In the genomic region with DNA sequence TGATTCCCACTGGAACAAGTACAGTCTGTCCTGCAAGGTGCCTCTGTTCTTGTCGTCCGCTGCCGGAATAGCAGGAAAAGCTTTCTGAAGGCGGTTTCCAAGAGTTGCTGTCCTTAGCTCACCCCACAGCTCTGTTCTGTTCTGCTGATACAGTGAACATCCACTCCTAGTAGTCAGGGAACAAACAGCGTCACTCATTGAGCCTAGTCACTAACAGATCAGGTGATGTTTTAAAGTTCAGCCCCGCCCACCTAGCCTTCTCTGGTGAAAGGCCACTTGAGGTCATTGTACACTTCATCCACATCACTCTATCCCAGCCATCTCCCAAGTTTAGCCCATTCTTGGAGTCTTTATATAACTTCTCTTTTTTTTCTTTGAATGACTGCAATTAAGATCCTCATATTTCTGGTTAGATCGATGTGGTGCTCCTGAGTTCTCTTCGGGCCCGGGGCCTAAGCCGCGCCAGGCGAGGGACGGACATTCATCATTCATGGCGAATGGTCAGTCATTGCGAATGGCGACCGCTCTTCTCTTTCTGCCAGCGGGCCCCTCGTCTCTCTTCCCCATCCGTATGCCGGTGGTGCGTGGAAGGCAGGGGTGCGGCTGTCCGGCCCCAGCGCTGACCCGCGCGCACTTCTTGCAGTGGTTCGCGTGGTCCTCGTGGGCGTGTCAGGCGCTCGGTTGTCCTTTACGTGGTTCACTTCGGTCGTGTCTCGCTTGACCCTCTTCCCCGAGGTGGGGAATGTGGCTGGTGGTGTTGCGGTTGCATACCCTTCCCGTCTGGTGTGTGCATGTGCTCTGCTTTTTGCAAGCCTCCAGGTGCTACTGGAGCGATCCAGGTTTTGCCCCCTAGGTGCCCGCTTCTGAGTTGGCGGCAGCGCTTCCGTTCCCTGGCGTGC, we compare ENCODE assay signal across 8 mouse cellular contexts. TPM values are rescaled to one million over a fixed set of nuclear protein-coding genes. Genes with fewer than 3 reads are reported as not detected.
A peak's percentile ranks its signal among the peaks of the same experiment; 100 is the strongest.
DNase-seq lines count a peak whose midpoint lies in the region; ATAC-seq and TF ChIP-seq lines count a peak whose summit lies in the region.

No protein-coding gene starts in this region.

- 23% methylated on average over 47 of the region's 47 CpGs for WGBS in forebrain, embryonic 14.5 days
- 11% methylated on average over 47 of the region's 47 CpGs for WGBS in heart, postnatal 0 days
- WGBS in liver, embryonic 16.5 days (ENCODE audit: insufficient replicate concordance) = 15% methylated on average over 47 of the region's 47 CpGs

- H3K4me1 ChIP-seq in forebrain, embryonic 14.5 days (ENCODE audit: control insufficient read depth, insufficient read depth, low read length) = no peaks in the 10 kb centered on the region
- no peaks in the 10 kb centered on the region for H3K4me1 ChIP-seq in heart, postnatal 0 days (ENCODE audit: control insufficient read depth, insufficient read depth)
- no peaks in the 10 kb centered on the region for H3K4me1 ChIP-seq in liver, embryonic 16.5 days (ENCODE audit: control insufficient read depth, low read depth, low read length)

- no peak for TF ChIP-seq EP300 in heart, postnatal 0 days (IDR thresholded peaks at IDR 0.05; ENCODE audit: low read depth)

- DNase-seq in cerebellum, adult 11-12 months = no peak
- peak; percentile 14 for DNase-seq in forebrain, embryonic 14.5 days (ENCODE audit: low spot score)
- peak; percentile 22 for DNase-seq in heart, postnatal 0 days (ENCODE audit: low spot score)
- DNase-seq in kidney, postnatal 36 days = peak; percentile 81 to 89
- DNase-seq in retina, embryonic 14.5 days (ENCODE audit: low spot score) = peak; percentile 19
- DNase-seq in thymus, postnatal 36 days = no peak

- H3K4me2 ChIP-seq in forebrain, embryonic 14.5 days (ENCODE audit: low read length) = peak overlapping the region; percentile 85
- H3K4me2 ChIP-seq in heart, postnatal 0 days (ENCODE audit: low read depth, low read length) = peak overlapping the region; percentile 74
- H3K4me2 ChIP-seq in liver, embryonic 16.5 days (ENCODE audit: low read depth, low read length) = peak overlapping the region; percentile 43

- H3K9me3 ChIP-seq in forebrain, embryonic 14.5 days (replicated peaks; ENCODE audit: control insufficient read depth, low read length) = no peaks in the 10 kb centered on the region
- H3K9me3 ChIP-seq in heart, postnatal 0 days (replicated peaks; ENCODE audit: control insufficient read depth, low read length) = no peaks in the 10 kb centered on the region
- no peaks in the 10 kb centered on the region for H3K9me3 ChIP-seq in liver, embryonic 16.5 days (replicated peaks; ENCODE audit: control insufficient read depth, low read length)

- no peak for TF ChIP-seq CTCF in heart, postnatal 0 days (IDR thresholded peaks at IDR 0.05; ENCODE audit: low read depth)

- no peak overlapping the region for H3K27ac ChIP-seq in forebrain, embryonic 14.5 days (ENCODE audit: low read depth, low read length)
- H3K27ac ChIP-seq in heart, postnatal 0 days (ENCODE audit: low read depth) = no peak overlapping the region
- no peak overlapping the region for H3K27ac ChIP-seq in liver, embryonic 16.5 days (ENCODE audit: low read length)

- peak overlapping the region; percentile 37 for H3K4me3 ChIP-seq in forebrain, embryonic 14.5 days (ENCODE audit: low read depth, low read length)
- peak overlapping the region; percentile 39 for H3K4me3 ChIP-seq in heart, postnatal 0 days (ENCODE audit: low read depth, low read length)
- H3K4me3 ChIP-seq in liver, embryonic 16.5 days (ENCODE audit: low read depth, low read length) = peak overlapping the region; percentile 18; the same call in 1 of the 2 replicates

- H3K9ac ChIP-seq in forebrain, embryonic 14.5 days (ENCODE audit: low read length) = peak overlapping the region; percentile 57
- H3K9ac ChIP-seq in heart, postnatal 0 days (replicated peaks; ENCODE audit: low read depth, low read length) = no peak overlapping the region
- H3K9ac ChIP-seq in liver, embryonic 16.5 days (ENCODE audit: low read depth, low read length) = no peak overlapping the region

- H3K36me3 ChIP-seq in forebrain, embryonic 14.5 days (ENCODE audit: control insufficient read depth, insufficient read depth, low read length) = no peaks in the 10 kb centered on the region
- no peaks in the 10 kb centered on the region for H3K36me3 ChIP-seq in heart, postnatal 0 days (replicated peaks; ENCODE audit: control insufficient read depth, insufficient read depth, low read length)
- no peaks in the 10 kb centered on the region for H3K36me3 ChIP-seq in liver, embryonic 16.5 days (ENCODE audit: control insufficient read depth, insufficient read depth)

- H3K27me3 ChIP-seq in forebrain, embryonic 14.5 days (replicated peaks; ENCODE audit: control insufficient read depth, insufficient read depth, low read length) = no peaks in the 10 kb centered on the region; the same call in 1 of the 2 replicates
- peaks cover 10% of the 10 kb centered on the region; the same call in 1 of the 2 replicates for H3K27me3 ChIP-seq in heart, postnatal 0 days (ENCODE audit: control insufficient read depth, insufficient read depth, low read length)
- 0 out of 2 replicates have a peak, but pooled peaks cover 4% of the 10 kb centered on the region for H3K27me3 ChIP-seq in liver, embryonic 16.5 days (ENCODE audit: control insufficient read depth, insufficient read depth, low read depth, low read length)

- peak; percentile 20; the same call in 1 of the 2 replicates for ATAC-seq in cerebellum, adult (ENCODE audit: insufficient number of reproducible peaks, low FRiP score, low TSS enrichment)
- ATAC-seq in forebrain, embryonic 14.5 days = peak; percentile 57; the same call in 1 of the 2 replicates
- ATAC-seq in heart, postnatal 0 days (ENCODE audit: insufficient read depth, low read depth) = peak; percentile 69
- peak; percentile 39; the same call in 1 of the 2 replicates for ATAC-seq in liver, embryonic 16.5 days (ENCODE audit: low read depth)

RNA-seq across cellular contexts. Expression of gene Mettl21e, which starts 20.2 kb away (rescaled TPM):
- 0.06 TPM in 1 of 2 replicates, not detected in the other for polyA plus RNA-seq in forebrain, embryonic 14.5 days (2014; fragmentation: Nextera tagmentation; extraction: Ambion mirVana)
- total RNA-seq in heart, postnatal 0 days (2014; rRNA removed; ENCODE audit: low replicate concordance) = not detected in 2 replicates
- polyA plus RNA-seq in heart, postnatal 0 days (2015; fragmentation: Nextera tagmentation; extraction: Ambion mirVana) = 0.05 TPM in 1 of 2 replicates, not detected in the other
- 0.27 and 0.47 TPM in 2 replicates for polyA plus RNA-seq in liver, embryonic 16.5 days (2015; fragmentation: Nextera tagmentation; extraction: Ambion mirVana)

RNA-seq across cellular contexts. Expression of gene Ercc5, which starts 51.0 kb away (rescaled TPM):
- polyA plus RNA-seq in forebrain, embryonic 14.5 days (2014; fragmentation: Nextera tagmentation; extraction: Ambion mirVana) = 32.5 and 35.6 TPM in 2 replicates
- total RNA-seq in heart, postnatal 0 days (2014; rRNA removed; ENCODE audit: low replicate concordance) = 12.1 and 39.8 TPM in 2 replicates
- polyA plus RNA-seq in heart, postnatal 0 days (2015; fragmentation: Nextera tagmentation; extraction: Ambion mirVana) = 9.3 and 10.7 TPM in 2 replicates
- polyA plus RNA-seq in liver, embryonic 16.5 days (2015; fragmentation: Nextera tagmentation; extraction: Ambion mirVana) = 4.0 and 4.6 TPM in 2 replicates

Comparison
In these comparisons a context has a peak if more than half of its experiments do, and no peak if none do; other contexts are left out.
1. DNase-seq: peak in forebrain, embryonic 14.5 days (single experiment), heart, postnatal 0 days (single experiment), kidney, postnatal 36 days (2 of 2) and retina, embryonic 14.5 days (single experiment); none in cerebellum, adult 11-12 months (single experiment) and thymus, postnatal 36 days (0 of 2).
2. Peak in every context shown above with its lines, with median percentiles within 50 percentile points of each other: ATAC-seq, H3K4me2 ChIP-seq and H3K4me3 ChIP-seq.